Comparison of ENCODE assay signal across 27 mouse cellular contexts in genomic region chr5:51546817-51547216, GRCm38 (mm10). TPM values are rescaled to one million over a fixed set of nuclear protein-coding genes. Genes with fewer than 3 reads are reported as not detected.
A peak's percentile ranks its signal among the peaks of the same experiment; 100 is the strongest.
DNase-seq lines count a peak whose midpoint lies in the region; ATAC-seq and TF ChIP-seq lines count a peak whose summit lies in the region.
"Had no signal": no experiment of that assay in that cellular context is flagged by ENCODE, and none has a peak within 500 bp of the region (broad histone marks: within the 10 kb centered on the region; RNA-seq: fewer than 3 reads in every experiment).

No protein-coding gene starts in this region.

- TF ChIP-seq EP300 in lung, postnatal 0 days (IDR thresholded peaks at IDR 0.05): no peak

- no peaks in the 10 kb centered on the region for H3K27me3 ChIP-seq in heart, embryonic 12.5 days (replicated peaks)
- no peaks in the 10 kb centered on the region for H3K27me3 ChIP-seq in kidney, adult 2 months (replicated peaks; ENCODE audit: control insufficient read depth, insufficient read depth, low read length)
- H3K27me3 ChIP-seq in lung, postnatal 0 days (replicated peaks; ENCODE audit: insufficient read depth, low read length): no peaks in the 10 kb centered on the region
- H3K27me3 ChIP-seq: hindbrain, embryonic 15.5 days; limb, embryonic 12.5 days had no signal

- H3K36me3 ChIP-seq in heart, embryonic 12.5 days: peaks cover 6% of the 10 kb centered on the region; the same call in 1 of the 2 replicates
- H3K36me3 ChIP-seq in kidney, adult 2 months (ENCODE audit: control insufficient read depth, insufficient read depth, low read length): peaks cover 1% of the 10 kb centered on the region; the same call in 1 of the 2 replicates
- no peaks in the 10 kb centered on the region for H3K36me3 ChIP-seq in lung, postnatal 0 days (ENCODE audit: insufficient read depth, low read length)
- H3K36me3 ChIP-seq: G1E; hindbrain, embryonic 15.5 days; limb, embryonic 12.5 days; midbrain, embryonic 13.5 days had no signal

- intact Hi-C loops in gastrocnemius, adult 2 months (cut with DNase I): no loop called here
- intact Hi-C loops in gastrocnemius, postnatal 36 days (cut with DNase I): no loop called here

- no peak for TF ChIP-seq POLR2A in kidney, adult 2 months (IDR thresholded peaks at IDR 0.05; ENCODE audit: low read depth, low read length)

- ATAC-seq in heart, embryonic 12.5 days (ENCODE audit: insufficient number of reproducible peaks, low FRiP score): no peak; the same call in 1 of the 2 replicates
- no peak for ATAC-seq in lung, postnatal 0 days
- ATAC-seq: inflammation-experienced regulatory T-cells, adult 6 months; midbrain, embryonic 13.5 days had no signal

- no peak for DNase-seq in gastrocnemius, adult 2 months
- no peak for DNase-seq in gastrocnemius, postnatal 36 days
- DNase-seq in heart, adult 9 months (ENCODE audit: low spot score in 2 of 2): no peak
- DNase-seq in kidney, adult 2 months: no peak
- DNase-seq in kidney, postnatal 4 days: no peak
- no peak for DNase-seq in lung, postnatal 0 days (ENCODE audit: low spot score)
- DNase-seq: adrenal gland, postnatal 10 days; cerebellum, adult 11 months; cerebellum, adult 9-10 months; cerebellum, postnatal 36 days; gastrocnemius, postnatal 14 days; kidney, postnatal 14 days; lung, postnatal 4 days; retina, postnatal 1 day; right cerebral cortex, postnatal 14 days; thymus, postnatal 4 days had no signal

- H3K9ac ChIP-seq in heart, embryonic 12.5 days: no peak overlapping the region
- no peak overlapping the region for H3K9ac ChIP-seq in lung, postnatal 0 days (replicated peaks; ENCODE audit: low read depth)
- H3K9ac ChIP-seq: forebrain, embryonic 13.5 days; hindbrain, embryonic 15.5 days; limb, embryonic 12.5 days; midbrain, embryonic 13.5 days had no signal

- TF ChIP-seq CTCF in gastrocnemius, adult 2 months (IDR thresholded peaks at IDR 0.05): no peak
- TF ChIP-seq CTCF in kidney, adult 2 months (conservative IDR thresholded peaks at IDR 0.05; ENCODE audit: insufficient read depth, insufficient read length, low read depth, low read length): no peak
- no peak for TF ChIP-seq CTCF in lung, postnatal 0 days (IDR thresholded peaks at IDR 0.05)

- H3K9me3 ChIP-seq in heart, embryonic 12.5 days (replicated peaks): no peaks in the 10 kb centered on the region
- H3K9me3 ChIP-seq in lung, postnatal 0 days (ENCODE audit: low read length): no peaks in the 10 kb centered on the region
- H3K9me3 ChIP-seq: forebrain, embryonic 13.5 days; hindbrain, embryonic 15.5 days; limb, embryonic 12.5 days; midbrain, embryonic 13.5 days had no signal

- H3K4me3 ChIP-seq in gastrocnemius, adult 2 months: no peak overlapping the region
- H3K4me3 ChIP-seq in heart, embryonic 12.5 days: no peak overlapping the region
- H3K4me3 ChIP-seq in kidney, adult 2 months (ENCODE audit: insufficient read depth, low read depth, low read length): no peak overlapping the region
- H3K4me3 ChIP-seq in brown adipose tissue, adult 24 weeks (ENCODE audit: insufficient read depth, low read depth, low read length): no peak overlapping the region
- H3K4me3 ChIP-seq in lung, postnatal 0 days (ENCODE audit: low read depth, low read length): no peak overlapping the region
- H3K4me3 ChIP-seq: forebrain, embryonic 13.5 days; hindbrain, embryonic 15.5 days; layer of hippocampus, adult 2 months; left cerebral cortex, adult 2 months; limb, embryonic 12.5 days; megakaryocyte, embryonic 14.5 days; midbrain, embryonic 13.5 days had no signal

- WGBS in heart, embryonic 12.5 days: 44% methylated on average over 3 of the region's 3 CpGs
- 54% methylated on average over 3 of the region's 3 CpGs for WGBS in kidney, adult 2 months
- WGBS in lung, postnatal 0 days: 63% methylated on average over 3 of the region's 3 CpGs

- H3K27ac ChIP-seq in gastrocnemius, adult 2 months: peak overlapping the region; percentile 64
- H3K27ac ChIP-seq in heart, embryonic 12.5 days (ENCODE audit: poor library complexity, severe bottlenecking): peak overlapping the region; percentile 69
- peak overlapping the region; percentile 57 for H3K27ac ChIP-seq in kidney, adult 2 months (ENCODE audit: insufficient read depth, low read depth, low read length)
- H3K27ac ChIP-seq in brown adipose tissue, adult 24 weeks (replicated peaks; ENCODE audit: low read depth, low read length): peak overlapping the region; percentile 38
- H3K27ac ChIP-seq in lung, postnatal 0 days (ENCODE audit: low read length): no peak overlapping the region
- H3K27ac ChIP-seq: forebrain, embryonic 13.5 days; hindbrain, embryonic 15.5 days; layer of hippocampus, adult 2 months; left cerebral cortex, adult 2 months; limb, embryonic 12.5 days; midbrain, embryonic 13.5 days had no signal

- peaks cover 59% of the 10 kb centered on the region for H3K4me1 ChIP-seq in heart, embryonic 12.5 days (replicated peaks)
- peaks cover 35% of the 10 kb centered on the region for H3K4me1 ChIP-seq in kidney, adult 2 months (ENCODE audit: control insufficient read depth, insufficient read depth, low read length)
- 0 out of 2 replicates have a peak, but pooled peaks cover 3% of the 10 kb centered on the region for H3K4me1 ChIP-seq in brown adipose tissue, adult 24 weeks (ENCODE audit: control insufficient read depth, insufficient read depth, insufficient read length, low read length)
- peaks cover 5% of the 10 kb centered on the region; the same call in 1 of the 2 replicates for H3K4me1 ChIP-seq in lung, postnatal 0 days (ENCODE audit: insufficient read depth, low read depth, low read length)
- H3K4me1 ChIP-seq: megakaryocyte, embryonic 14.5 days had no signal

- peak overlapping the region; percentile 36 for H3K4me2 ChIP-seq in heart, embryonic 12.5 days
- no peak overlapping the region for H3K4me2 ChIP-seq in lung, postnatal 0 days (replicated peaks; ENCODE audit: low read depth, low read length)
- H3K4me2 ChIP-seq: forebrain, embryonic 13.5 days; hindbrain, embryonic 15.5 days; limb, embryonic 12.5 days; midbrain, embryonic 13.5 days had no signal

RNA-seq across cellular contexts. Expression of gene Ppargc1a, which starts 20.7 kb away (rescaled TPM):
- 10 to 100 TPM; 34.5 to 69.7 TPM for total RNA-seq in gastrocnemius, adult 2 months (2021)
- total RNA-seq in gastrocnemius, postnatal 36 days (2021): 10 to 100 TPM; 32.1 to 59.9 TPM
- 51.5 and 53.5 TPM in 2 replicates for polyA plus RNA-seq in heart, embryonic 12.5 days (2016; fragmentation: Nextera tagmentation; extraction: Ambion mirVana)
- 23.0 and 23.1 TPM in 2 replicates for polyA plus RNA-seq in kidney, adult 2 months (2012; rRNA removed)
- polyA plus RNA-seq in brown adipose tissue, adult 24 weeks (2012; ENCODE audit: insufficient read depth, insufficient read length, missing spikeins): 15.7 and 19.8 TPM in 2 replicates
- polyA plus RNA-seq in lung, postnatal 0 days (2015; fragmentation: Nextera tagmentation; extraction: Ambion mirVana): 4.0 and 4.8 TPM in 2 replicates
- polyA plus RNA-seq: G1E had no signal
